Mouse (Mus musculus): ENCODE measurements around the gene Fbxl21.

The Fbxl21 gene

DNA sequence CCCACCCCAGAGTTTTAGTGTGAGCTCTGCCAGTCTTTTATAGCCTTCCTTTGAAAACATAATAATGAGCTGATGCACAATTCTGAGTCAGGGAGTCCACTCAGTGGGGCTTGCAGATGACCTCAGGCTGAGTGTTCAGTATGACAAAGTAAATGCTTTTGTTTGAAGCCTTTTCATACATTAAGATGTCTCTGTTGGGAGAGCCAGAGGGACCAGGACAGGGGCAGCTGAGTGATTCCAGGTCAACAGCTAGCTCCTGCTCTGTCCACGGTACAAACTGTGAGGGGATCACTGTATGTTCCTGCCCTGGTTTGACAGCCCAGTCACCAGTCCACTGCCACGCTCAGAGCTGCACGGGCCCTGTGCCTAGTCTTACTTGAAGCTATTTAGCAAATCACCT lies 60.4 kb downstream of the Fbxl21 start:
- no peak for DNase-seq

DNA sequence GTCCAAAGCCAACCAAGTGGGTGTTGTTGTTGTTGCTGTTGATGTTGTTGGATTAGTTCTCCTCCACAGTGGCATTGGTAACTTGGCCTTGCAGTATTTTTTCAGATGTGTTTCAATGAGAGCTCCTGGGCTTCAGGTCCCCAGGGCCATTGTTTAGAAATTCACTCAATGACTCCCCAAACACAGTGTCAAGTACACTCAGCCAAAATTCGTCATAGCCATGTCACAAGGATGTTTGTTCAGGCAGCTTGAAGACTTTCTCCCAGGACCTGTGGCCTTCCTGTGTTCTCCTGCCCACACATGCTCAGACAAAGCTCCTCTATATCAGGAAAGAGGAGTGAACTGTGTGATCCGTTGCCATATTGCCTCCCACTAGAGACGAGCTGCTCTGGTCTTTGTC lies 63.8 kb downstream of the Fbxl21 start:
- peak; percentile 55 for DNase-seq

All from lung, postnatal 10 days (tissue).